Mouse (Mus musculus) left cerebral cortex, postnatal 36 days (tissue): Measurements from ENCODE around the gene 3110082I17Rik. TPM values are rescaled to one million over a fixed set of nuclear protein-coding genes. Genes with fewer than 3 reads are reported as not detected.

ENCODE experiments used
- DNase-seq, 2 experiments: peaks; one replicate each; pipeline ENCODE4 v3.0.0; 2021 to 2022; ENCODE audit warnings: low spot score in 2 of 2, mixed read lengths in 1 of 2
- intact Hi-C: fragments of 180-260 bp; cut with DNase I; formaldehyde crosslinking; loops from one replicate; pipeline ENCODE4 v1.15.1; 2025
- total RNA-seq, 2 experiments: library from RNA; stranded (reverse); gene quantifications; 2 replicates each; pipeline ENCODE4 v1.2.3; 2021

The 3110082I17Rik gene
- total RNA-seq, 2 experiments from 2014 or later = 15.3 to 17.0 TPM

- intact Hi-C loops = loop anchor here (5.0 kb wide), 1 partner anchor 43 kb away; no protein-coding TSS in a partner anchor
- DNase-seq = no peak
Observed at GRCm38 (mm10) chr5:139459938-139460337, 389 bp downstream of the 3110082I17Rik start.

- no peak for DNase-seq
- intact Hi-C loops = no loop called here
Observed at GRCm38 (mm10) chr5:139457241-139457640, 3.1 kb downstream of the 3110082I17Rik start.

GRCm38 (mm10) chr5:139455166-139455565 is 5.2 kb downstream of the 3110082I17Rik start:
- DNase-seq = peak; percentile 66 to 72
- intact Hi-C loops = no loop called here

GRCm38 (mm10) chr5:139453031-139453430 is 7.3 kb downstream of the 3110082I17Rik start:
- DNase-seq = no peak
- intact Hi-C loops = no loop called here

GRCm38 (mm10) chr5:139449926-139450325 is 10.4 kb downstream of the 3110082I17Rik start:
- intact Hi-C loops = no loop called here
- no peak for DNase-seq

GRCm38 (mm10) chr5:139449161-139449791 is 11.1 kb downstream of the 3110082I17Rik start:
- intact Hi-C loops = no loop called here
- DNase-seq = no peak

- intact Hi-C loops = no loop called here
- DNase-seq = peak in 1 of 2 experiments; percentile 73
Observed at GRCm38 (mm10) chr5:139448025-139448424, 12.3 kb downstream of the 3110082I17Rik start.

GRCm38 (mm10) chr5:139445258-139445657 is 15.1 kb downstream of the 3110082I17Rik start:
- intact Hi-C loops = no loop called here
- no peak for DNase-seq

- DNase-seq = no peak
- intact Hi-C loops = no loop called here
Observed at GRCm38 (mm10) chr5:139442962-139443361, 17.4 kb downstream of the 3110082I17Rik start.

- intact Hi-C loops = no loop called here
- DNase-seq = no peak
Observed at GRCm38 (mm10) chr5:139442428-139442827, 17.9 kb downstream of the 3110082I17Rik start.

GRCm38 (mm10) chr5:139441726-139442018 is 18.7 kb downstream of the 3110082I17Rik start:
- DNase-seq = no peak
- intact Hi-C loops = no loop called here

- no peak for DNase-seq
- intact Hi-C loops = no loop called here
Observed at GRCm38 (mm10) chr5:139440926-139441725, 19.2 kb downstream of the 3110082I17Rik start.

- intact Hi-C loops = no loop called here
- no peak for DNase-seq
Observed at GRCm38 (mm10) chr5:139440451-139440850, 19.9 kb downstream of the 3110082I17Rik start.

GRCm38 (mm10) chr5:139438440-139438839 is 21.9 kb downstream of the 3110082I17Rik start:
- no peak for DNase-seq
- intact Hi-C loops = no loop called here

GRCm38 (mm10) chr5:139437769-139438168 is 22.6 kb downstream of the 3110082I17Rik start:
- intact Hi-C loops = no loop called here
- DNase-seq = no peak

GRCm38 (mm10) chr5:139434940-139435339 is 25.4 kb downstream of the 3110082I17Rik start:
- DNase-seq = peak; percentile 78 to 79
- intact Hi-C loops = no loop called here

GRCm38 (mm10) chr5:139433842-139434568 is 26.3 kb downstream of the 3110082I17Rik start:
- intact Hi-C loops = no loop called here

GRCm38 (mm10) chr5:139432747-139433508 is 27.4 kb downstream of the 3110082I17Rik start:
- DNase-seq = no peak
- intact Hi-C loops = no loop called here

More at GRCm38 (mm10) chr5:139433842-139434568, 26.3 kb downstream of the 3110082I17Rik start:
- DNase-seq = no peak

GRCm38 (mm10) chr5:139432333-139432732 is 28.0 kb downstream of the 3110082I17Rik start:
- intact Hi-C loops = no loop called here
- DNase-seq = no peak
